Mouse (Mus musculus): Measurements from ENCODE around the gene Il33. TPM values are rescaled to one million over a fixed set of nuclear protein-coding genes. Genes with fewer than 3 reads are reported as not detected.

Gene Il33
- total RNA-seq (2021) = 10 to 100 TPM; 29.9 to 37.1 TPM
- long read RNA-seq, experiment 1, transcript Il33-202 (8 exons, 2,537 nt) = major isoform, 54 of 66 reads
- long read RNA-seq, experiment 1, partial matches to known transcripts = 1 of 66 reads
- long read RNA-seq, experiment 1, other reads (novel, unspliced or antisense) = 9 of 66 reads
- long read RNA-seq, experiment 2, transcript Il33-202 (8 exons, 2,537 nt) = major isoform, 49 of 71 reads
- long read RNA-seq, experiment 2, partial matches to known transcripts = 2 of 71 reads
- long read RNA-seq, experiment 2, other reads (novel, unspliced or antisense) = 20 of 71 reads

DNA sequence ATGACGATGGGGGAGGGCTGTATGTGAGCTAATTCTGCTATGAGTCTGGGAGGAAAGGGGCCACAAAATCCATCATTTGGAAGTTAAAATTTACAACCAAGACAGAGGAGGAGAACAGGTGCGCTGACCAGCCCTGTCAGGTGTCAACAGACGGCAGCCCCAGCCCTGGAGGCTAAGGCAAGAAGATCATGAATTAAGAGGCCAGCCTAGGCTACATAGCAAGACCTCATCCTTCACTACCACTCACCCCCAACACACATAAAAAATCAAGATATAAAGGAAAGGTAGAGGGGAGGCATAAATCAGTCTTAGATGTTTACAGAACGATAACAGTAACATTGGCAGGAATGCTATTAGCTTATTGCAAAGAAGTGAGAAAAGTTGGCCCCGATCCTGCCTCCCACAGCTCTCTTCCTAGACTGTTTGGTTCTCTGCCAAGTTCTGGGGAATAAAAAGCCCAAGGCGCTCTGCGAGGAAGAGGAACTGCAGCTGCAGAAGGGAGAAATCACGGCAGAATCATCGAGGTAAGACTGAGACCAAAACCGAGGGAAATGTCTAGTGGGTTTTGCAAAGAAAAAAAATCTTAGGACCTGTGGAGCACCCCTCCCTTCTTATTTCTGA lies at the start of gene Il33:
Il33 (plus strand) TSS at position 477 of the 621 bp plus-strand sequence.
- peak within 1 kb of the TSS; percentile 44; the same call in 1 of the 2 replicates for H3K27ac ChIP-seq
- peak; percentile 43 to 62 for DNase-seq (ENCODE audit: extremely low spot score in 1 of 2, low spot score in 2 of 2)
- intact Hi-C loops (cut with DNase I) = loop anchor here (5.0 kb wide), 1 partner anchor 82 kb away; no protein-coding TSS in a partner anchor
- H3K4me3 ChIP-seq = peak within 1 kb of the TSS; percentile 24
- no peak; the same call in 1 of the 2 replicates for TF ChIP-seq CTCF (IDR thresholded peaks at IDR 0.05)

DNA sequence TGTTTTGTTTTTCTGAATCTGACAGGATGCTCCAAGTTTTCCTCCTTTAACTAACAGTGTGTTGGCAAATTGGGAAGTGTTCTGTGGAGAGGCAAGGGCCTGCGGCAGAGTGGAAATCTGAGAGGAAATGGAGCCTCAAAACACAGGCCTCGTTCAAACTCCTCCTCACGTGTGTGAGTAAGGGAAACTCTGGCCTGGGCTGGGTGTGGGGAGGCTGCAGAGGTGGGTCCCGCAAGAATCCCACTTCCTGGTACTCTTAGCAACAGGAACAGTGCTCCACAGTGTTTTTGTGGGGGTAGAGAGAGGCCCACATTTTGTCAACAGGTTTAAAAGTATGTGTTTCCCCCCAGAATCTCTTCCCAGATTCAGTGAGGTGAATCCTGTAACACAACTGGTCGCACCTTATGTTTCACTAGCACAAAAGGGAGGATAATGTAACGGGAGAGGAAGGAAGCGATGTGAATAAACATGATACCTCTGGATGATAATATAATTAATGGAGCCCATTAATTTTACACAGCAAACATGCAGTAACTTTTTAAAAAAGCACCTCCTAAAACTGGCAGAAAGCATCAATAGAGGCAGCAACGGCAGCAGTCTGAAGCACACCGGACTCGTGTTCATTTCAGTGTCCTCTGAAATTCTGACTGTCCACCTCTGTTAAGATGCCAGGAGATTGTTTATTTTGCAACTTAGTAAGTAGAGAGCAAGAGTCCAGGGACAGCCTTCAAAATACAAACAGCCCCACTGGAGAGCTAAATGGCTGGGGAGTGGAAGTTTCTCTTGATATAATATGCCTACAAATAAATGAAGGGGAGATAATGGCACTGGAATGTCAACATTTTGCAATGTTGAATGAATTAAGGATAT lies 47.3 kb upstream of the Il33 start:
- no peak for TF ChIP-seq CTCF (IDR thresholded peaks at IDR 0.05)
- DNase-seq (ENCODE audit: extremely low spot score in 1 of 2, low spot score in 2 of 2) = no peak
- Histone ChIP-seq H3K4me3 (no peak overlapping the region), H3K27ac (no peak overlapping the region)
- intact Hi-C loops (cut with DNase I) = no loop called here

- intact Hi-C loops (cut with DNase I) = no loop called here
- no peak overlapping the region for H3K4me3 ChIP-seq
- TF ChIP-seq CTCF (IDR thresholded peaks at IDR 0.05) = no peak
- DNase-seq (ENCODE audit: extremely low spot score in 1 of 2, low spot score in 2 of 2) = no peak
- no peak overlapping the region for H3K27ac ChIP-seq
Observed at GRCm38 (mm10) chr19:29878896-29879504, 45.9 kb upstream of the Il33 start.

GRCm38 (mm10) chr19:29880918-29881317 lies 44.0 kb upstream of the Il33 start:
- no peak overlapping the region for H3K4me3 ChIP-seq
- no peak for TF ChIP-seq CTCF (IDR thresholded peaks at IDR 0.05)
- intact Hi-C loops (cut with DNase I) = no loop called here
- DNase-seq (ENCODE audit: extremely low spot score in 1 of 2, low spot score in 2 of 2) = no peak
- no peak overlapping the region for H3K27ac ChIP-seq

DNA sequence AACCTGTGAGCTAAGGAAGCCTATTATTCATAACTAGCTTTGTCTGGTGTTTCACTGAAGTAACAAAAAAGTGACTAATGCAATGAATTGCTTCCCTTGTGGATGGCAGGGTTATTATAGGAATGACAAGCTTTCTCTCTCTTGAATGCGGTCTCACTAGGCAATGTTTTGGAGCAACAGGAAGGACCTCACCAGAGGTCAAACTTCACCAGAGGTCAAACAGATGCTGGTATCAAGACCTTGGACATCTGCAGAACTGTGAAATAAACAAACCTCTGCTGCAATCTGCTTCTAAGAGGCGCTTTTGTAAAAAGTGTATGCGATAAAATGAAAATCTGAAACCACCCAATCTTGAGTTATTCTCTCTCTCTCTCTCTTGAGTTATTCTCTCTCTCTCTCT lies 42.2 kb upstream of the Il33 start:
- no peak for TF ChIP-seq CTCF (IDR thresholded peaks at IDR 0.05)
- DNase-seq (ENCODE audit: extremely low spot score in 1 of 2, low spot score in 2 of 2) = no peak
- intact Hi-C loops (cut with DNase I) = no loop called here
- Histone ChIP-seq H3K27ac (peak overlapping the region; percentile 15; the same call in 1 of the 2 replicates), H3K4me3 (no peak overlapping the region)

DNA sequence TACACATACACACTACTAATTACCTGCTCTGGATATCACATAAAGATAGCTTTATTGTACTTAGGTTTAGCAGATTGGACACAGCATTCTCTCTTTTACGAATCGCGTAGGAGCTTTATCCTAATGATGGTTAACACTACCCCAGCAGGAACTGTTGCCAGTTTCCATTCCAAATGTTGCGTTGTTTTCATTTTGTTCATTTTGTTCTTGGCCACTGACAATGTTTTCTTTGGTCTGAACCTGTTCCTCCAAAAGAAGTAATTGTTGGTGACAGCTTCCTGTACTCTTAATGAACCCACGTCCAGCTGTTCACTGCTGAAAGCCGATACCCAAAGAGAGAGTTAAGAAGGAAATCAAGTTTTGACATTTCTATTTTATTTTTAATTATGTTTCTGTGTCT lies 39.4 kb upstream of the Il33 start:
- Histone ChIP-seq H3K27ac (no peak overlapping the region), H3K4me3 (no peak overlapping the region)
- no peak for DNase-seq (ENCODE audit: extremely low spot score in 1 of 2, low spot score in 2 of 2)
- intact Hi-C loops (cut with DNase I) = no loop called here
- TF ChIP-seq CTCF (IDR thresholded peaks at IDR 0.05) = no peak

DNA sequence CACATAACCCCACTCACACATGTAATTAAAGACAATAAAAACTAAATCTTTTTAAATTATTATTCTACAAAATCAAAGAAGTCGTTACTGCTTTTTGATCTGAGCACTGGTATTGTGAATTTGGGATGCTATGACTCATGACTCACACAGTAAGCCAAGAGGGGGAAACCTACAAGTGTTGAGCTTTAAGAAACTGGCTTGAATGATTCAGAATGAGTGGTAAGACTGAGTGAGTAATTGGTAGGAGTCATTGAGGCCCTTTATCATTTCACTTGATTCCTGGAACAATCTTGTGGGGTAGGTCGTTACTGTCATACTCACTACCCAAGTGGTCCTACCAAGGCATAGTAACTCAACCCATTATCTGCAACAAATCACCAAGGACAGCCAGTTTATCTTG lies 37.4 kb upstream of the Il33 start:
- H3K27ac ChIP-seq = no peak overlapping the region
- intact Hi-C loops (cut with DNase I) = no loop called here
- DNase-seq (ENCODE audit: extremely low spot score in 1 of 2, low spot score in 2 of 2) = no peak
- TF ChIP-seq CTCF (IDR thresholded peaks at IDR 0.05) = no peak
- H3K4me3 ChIP-seq = no peak overlapping the region

DNA sequence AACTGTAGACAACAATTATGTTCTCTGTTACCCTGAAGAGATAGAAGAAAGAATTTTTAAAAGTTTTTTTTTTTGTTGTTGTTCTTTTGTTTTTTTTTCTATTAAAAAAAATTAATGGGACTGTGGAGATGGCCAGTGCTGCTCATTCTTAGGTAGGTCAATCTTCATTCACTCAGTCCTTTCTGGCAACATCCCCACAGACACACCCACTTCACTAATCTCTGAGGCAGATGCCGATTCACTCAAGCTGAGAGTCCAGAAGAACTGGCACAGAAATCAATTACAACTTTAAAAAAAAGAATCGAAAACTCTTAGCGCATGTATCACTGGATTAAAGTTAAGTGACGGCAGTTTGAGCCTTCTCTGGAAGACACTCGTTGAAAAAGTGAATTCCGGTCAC lies 36.0 kb upstream of the Il33 start:
- no peak for TF ChIP-seq CTCF (IDR thresholded peaks at IDR 0.05)
- no peak for DNase-seq (ENCODE audit: extremely low spot score in 1 of 2, low spot score in 2 of 2)
- H3K4me3 ChIP-seq = no peak overlapping the region
- intact Hi-C loops (cut with DNase I) = no loop called here
- no peak overlapping the region for H3K27ac ChIP-seq

GRCm38 (mm10) chr19:29891981-29892380 lies 32.9 kb upstream of the Il33 start:
- H3K27ac ChIP-seq = no peak overlapping the region
- intact Hi-C loops (cut with DNase I) = no loop called here
- no peak overlapping the region for H3K4me3 ChIP-seq
- TF ChIP-seq CTCF (IDR thresholded peaks at IDR 0.05) = no peak
- DNase-seq (ENCODE audit: extremely low spot score in 1 of 2, low spot score in 2 of 2) = no peak

GRCm38 (mm10) chr19:29892786-29893185 lies 32.1 kb upstream of the Il33 start:
- intact Hi-C loops (cut with DNase I) = no loop called here
- H3K4me3 ChIP-seq = no peak overlapping the region
- TF ChIP-seq CTCF (IDR thresholded peaks at IDR 0.05) = no peak
- no peak for DNase-seq (ENCODE audit: extremely low spot score in 1 of 2, low spot score in 2 of 2)
- H3K27ac ChIP-seq = no peak overlapping the region

DNA sequence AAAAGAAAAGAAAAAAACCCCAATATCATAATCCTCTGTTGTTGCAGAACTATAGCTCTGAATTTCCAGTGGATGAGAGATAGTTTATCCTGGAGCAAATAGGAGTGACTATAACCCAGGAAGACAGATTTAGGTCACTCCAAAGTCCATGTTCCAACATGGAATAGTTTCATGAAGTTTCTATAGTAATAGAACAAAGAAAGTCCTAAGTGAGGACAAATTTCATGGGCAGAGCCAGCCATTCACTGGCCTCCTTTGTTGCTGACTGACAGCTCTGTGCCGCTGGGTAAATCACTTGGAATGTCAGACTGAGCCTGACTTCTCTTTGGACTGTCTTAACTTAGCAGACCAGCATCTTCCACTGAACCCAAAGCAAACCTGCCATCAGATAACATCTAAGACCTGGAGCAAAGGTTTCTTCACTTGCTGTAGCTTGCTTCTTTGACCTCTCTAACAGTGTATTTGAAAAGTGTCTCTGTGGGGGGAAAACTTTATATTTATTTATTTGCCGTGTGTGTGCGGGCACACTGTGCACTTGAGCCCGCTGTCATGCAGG lies 31.1 kb upstream of the Il33 start:
- no peak for TF ChIP-seq CTCF (IDR thresholded peaks at IDR 0.05)
- no peak overlapping the region for H3K27ac ChIP-seq
- no peak overlapping the region for H3K4me3 ChIP-seq
- intact Hi-C loops (cut with DNase I) = no loop called here
- DNase-seq (ENCODE audit: extremely low spot score in 1 of 2, low spot score in 2 of 2) = no peak

Data from left cerebral cortex, adult 2 months (tissue).